Mouse (Mus musculus) heart, adult 18-20 months (tissue): Measurements from ENCODE around the gene Rpusd3. TPM values are rescaled to one million over a fixed set of nuclear protein-coding genes. Genes with fewer than 3 reads are reported as not detected.

ENCODE experiments used
- DNase-seq, 2 experiments: peaks; one replicate each; pipeline ENCODE4 v3.0.0; 2021 to 2022; ENCODE audit warnings: mixed read lengths in 1 of 2
- long read RNA-seq, 2 experiments: library from polyadenylated mRNA; stranded (forward); transcript quantifications; one replicate each; pipeline ENCODE4 v2.0.0; 2021
- total RNA-seq, 2 experiments: library from RNA; stranded (reverse); gene quantifications; 2 replicates each; pipeline ENCODE4 v1.2.3; 2021

Gene Rpusd3
- total RNA-seq: 10 to 100 TPM; 11.3 to 13.0 TPM
- long read RNA-seq, experiment 1, transcript Rpusd3-202 (9 exons, 1,269 nt): major isoform, 5 of 7 reads
- long read RNA-seq, experiment 1, partial matches to known transcripts: 0 of 7 reads
- long read RNA-seq, experiment 1, other reads (novel, unspliced or antisense): 0 of 7 reads
- long read RNA-seq, experiment 2, partial matches to known transcripts: 0 of 4 reads
- long read RNA-seq, experiment 2, other reads (novel, unspliced or antisense): 0 of 4 reads

DNA sequence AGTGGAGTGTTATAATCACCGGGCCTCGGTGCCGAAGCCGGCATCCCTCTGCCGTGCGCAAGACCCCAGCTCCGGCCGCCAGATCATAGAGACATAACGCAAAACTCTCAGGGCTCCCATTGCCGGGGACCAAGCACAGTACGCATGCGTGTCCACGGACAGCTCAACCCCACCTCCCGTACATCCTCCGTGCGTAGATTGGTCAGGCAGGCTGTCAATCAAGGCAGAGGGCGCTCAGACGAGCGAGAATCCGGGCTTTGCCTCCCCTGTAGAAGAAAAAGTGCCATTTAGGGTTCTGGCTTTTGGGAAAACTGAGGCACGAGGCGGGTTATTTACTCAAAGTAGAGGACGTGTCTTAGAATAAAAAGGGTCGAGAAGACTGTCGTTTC is at the start of gene Rpusd3:
Rpusd3 (minus strand) TSS at position 142 of the 389 bp plus-strand sequence.
- peak; percentile 99 to 100 for DNase-seq

DNA sequence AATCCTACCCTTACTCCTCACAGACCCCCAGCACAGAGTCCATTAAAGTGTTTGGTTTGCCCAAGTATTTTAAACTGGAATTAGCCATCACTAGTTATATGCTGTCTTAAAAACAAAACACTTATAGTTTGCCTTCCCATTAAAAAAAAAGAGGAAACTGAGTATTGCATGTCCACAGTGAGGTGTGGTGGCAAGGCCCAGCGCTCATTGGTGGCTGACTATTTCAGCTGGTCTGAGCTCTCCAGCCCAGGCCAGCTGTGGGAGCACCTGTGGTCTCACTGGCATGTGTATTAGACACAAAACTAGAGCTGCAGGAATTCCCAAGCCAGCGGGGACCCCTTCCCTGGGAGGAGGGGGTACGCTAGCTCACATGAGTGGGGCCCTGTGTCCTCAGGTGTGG is 49.4 kb upstream of the Rpusd3 start:
- no peak for DNase-seq

DNA sequence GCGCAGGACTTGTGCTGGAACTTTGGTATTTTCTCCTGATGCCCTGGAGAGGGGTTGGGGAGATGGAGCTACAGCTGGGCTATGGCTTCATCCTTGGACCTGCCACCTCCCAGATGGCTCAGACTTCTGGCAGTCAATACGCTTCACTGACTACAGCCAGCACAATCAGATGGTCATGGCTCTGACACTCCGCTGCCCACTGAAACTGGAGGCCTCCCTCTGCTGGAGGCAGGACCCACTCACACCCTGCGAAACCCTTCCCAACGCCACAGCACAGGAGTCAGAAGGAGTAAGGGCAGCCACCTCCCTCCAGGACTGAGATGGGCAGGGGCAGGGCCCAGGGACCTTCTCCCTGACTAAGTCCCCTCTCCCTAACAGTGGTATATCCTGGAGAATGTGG is 46.5 kb upstream of the Rpusd3 start:
- no peak for DNase-seq

DNA sequence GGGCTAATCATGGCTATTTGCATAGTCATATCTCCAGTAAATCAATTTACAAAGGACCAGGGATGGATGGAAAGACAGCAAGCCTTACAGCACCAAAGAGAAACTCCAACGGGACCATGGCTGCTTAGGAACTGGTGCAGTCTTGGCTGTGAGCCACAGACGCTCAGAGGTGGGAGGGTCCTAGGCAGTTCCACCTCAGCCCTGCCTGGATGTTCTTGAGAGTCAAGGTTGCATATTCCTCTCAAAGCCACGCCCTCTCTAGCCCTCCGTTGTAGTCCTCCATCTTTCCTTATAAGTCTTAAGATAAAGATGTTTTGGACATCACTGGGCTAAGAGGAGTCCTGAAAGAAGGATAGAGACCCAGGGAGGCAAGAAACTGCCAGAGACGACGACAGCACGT is 44.9 kb upstream of the Rpusd3 start:
- DNase-seq: no peak

DNA sequence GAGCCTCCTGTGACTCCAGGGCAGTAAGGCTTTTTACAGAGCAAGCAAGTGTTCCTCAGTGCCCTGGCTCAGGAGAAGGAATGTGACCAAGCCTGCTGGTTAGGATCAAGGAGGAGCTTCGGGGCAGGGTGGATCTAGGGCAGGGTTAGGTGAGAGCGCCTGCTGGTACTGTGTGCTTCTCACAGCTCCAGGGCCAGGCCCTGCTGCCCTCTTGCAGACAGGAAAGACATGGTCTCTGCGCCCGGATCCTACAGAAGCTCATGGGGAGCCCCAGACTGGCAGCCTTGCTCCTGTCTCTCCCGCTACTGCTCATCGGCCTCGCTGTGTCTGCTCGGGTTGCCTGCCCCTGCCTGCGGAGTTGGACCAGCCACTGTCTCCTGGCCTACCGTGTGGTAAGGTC is 39.5 kb upstream of the Rpusd3 start:
- no peak for DNase-seq

DNA sequence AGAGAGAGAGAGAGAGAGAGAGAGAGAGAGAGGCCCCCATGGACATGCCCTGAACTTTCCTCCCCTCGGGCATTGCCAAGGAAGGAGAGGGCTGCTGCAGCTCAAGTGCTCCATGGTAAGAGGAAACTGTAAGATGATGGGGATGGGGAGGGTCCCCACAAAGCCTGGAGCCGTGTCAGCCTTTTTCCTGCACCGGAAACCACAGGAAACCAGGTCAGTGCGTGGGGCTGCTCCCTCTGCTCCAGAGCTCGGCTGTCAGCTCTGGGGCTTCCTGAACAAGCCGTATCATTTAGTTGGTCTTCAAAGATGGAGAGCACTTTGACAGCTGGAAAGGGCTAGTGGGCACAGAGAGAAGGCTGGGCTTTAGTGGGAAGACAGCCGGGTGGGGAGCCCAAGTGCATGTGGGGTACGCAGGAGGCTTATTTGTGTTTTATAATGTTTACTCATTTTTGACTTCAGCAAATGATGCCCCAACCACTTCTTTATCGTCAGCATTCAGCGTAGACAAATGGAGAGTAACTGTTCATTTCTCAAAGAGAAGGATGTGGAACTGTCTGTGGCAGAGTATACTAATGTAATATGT is 38.9 kb upstream of the Rpusd3 start, which contains the start of gene Il17re:
Il17re (plus strand) TSS at position 533 of the 583 bp plus-strand sequence.
- DNase-seq: no peak

DNA sequence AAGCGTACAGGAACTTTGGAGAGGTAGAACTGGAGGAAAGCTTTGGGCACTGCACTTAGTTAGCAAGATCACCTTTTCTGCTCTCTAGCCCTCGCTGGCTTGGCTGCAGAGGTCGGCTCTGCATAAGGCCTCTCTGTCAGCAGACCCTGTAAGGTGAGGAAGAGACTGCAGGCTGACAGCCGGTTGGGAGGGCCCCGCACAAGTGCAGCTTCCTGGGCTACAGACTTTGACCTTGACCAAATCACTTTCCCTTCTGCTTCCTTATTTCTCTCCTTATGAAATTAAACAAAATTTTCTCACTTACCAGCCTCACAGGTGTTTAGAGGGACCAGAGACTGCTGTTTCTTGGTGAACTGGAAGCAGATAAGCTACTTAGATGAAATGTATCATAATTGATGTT is 35.9 kb upstream of the Rpusd3 start:
- no peak for DNase-seq

DNA sequence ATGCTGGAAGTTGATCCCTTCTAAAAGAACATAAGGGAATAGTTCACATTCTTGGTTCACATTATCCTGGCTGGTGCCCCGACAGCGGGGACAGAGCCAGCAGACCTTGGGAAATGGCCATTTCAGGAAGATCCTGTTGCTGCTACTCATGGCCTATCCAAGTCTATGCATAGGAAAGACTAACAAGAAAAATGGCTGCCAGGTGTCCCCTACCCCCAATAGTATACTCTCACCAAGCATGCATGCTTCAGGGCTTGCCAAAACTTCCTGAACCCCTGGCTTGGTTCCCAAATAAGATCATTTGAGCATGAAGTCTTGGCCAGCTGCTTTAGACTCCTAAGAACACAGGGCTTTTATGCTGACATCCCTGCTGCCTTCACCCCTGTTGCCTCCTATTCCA is 32.7 kb upstream of the Rpusd3 start:
- peak in 1 of 2 experiments; percentile 17 for DNase-seq

DNA sequence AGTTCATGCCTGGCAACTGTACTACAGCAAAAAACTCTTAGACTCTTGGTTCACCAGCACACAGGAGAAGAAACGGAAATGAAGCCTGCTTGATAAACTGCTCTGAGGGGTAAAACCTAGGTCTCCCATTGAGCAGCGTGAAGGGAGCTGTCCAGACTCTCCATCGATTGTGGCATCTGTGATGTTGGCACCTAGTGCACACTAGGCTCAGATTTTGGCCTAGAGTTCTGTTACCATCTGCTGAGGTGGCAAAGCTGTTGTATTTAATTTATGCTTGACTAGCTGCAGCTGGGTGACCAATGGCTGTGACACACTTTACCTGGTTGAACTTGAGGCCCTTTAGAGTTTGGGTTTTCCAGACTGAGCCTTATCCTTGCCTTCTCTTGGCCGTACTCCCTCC is 28.5 kb upstream of the Rpusd3 start:
- DNase-seq: no peak

DNA sequence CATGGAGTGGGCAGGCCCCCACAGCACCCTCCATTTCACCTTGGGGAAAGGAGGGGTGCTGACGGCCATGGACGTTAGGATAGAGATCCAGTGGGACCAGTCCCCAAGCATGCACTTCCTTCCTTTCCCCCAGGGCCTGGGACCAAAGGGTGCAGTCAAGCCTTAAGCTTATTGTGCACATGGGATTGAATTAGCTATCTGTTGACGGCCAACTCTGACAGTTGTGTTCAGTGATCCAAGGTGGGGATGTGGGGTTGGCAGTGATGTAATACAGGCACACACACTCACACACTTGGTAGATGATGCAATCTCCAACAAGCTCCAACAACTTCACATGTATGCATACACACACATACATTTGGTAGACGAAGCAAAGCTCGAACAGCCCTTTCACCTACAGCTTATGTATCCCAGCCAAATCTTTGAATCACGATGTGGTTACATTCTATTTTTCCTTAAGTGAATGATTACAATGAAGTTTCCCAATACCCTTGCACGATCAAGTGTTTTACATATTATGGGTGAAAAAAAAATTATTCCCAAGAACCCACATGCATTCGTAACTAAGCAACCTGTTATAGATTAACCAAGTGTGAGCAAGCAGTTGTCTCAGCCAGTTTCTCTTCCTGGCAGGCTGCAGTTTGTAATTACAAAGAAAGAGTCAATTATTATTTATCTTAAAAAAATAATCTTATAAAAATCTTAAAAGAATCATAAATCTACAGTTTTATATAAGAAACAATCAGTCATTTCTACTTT is 25.2 kb upstream of the Rpusd3 start:
- DNase-seq: no peak

DNA sequence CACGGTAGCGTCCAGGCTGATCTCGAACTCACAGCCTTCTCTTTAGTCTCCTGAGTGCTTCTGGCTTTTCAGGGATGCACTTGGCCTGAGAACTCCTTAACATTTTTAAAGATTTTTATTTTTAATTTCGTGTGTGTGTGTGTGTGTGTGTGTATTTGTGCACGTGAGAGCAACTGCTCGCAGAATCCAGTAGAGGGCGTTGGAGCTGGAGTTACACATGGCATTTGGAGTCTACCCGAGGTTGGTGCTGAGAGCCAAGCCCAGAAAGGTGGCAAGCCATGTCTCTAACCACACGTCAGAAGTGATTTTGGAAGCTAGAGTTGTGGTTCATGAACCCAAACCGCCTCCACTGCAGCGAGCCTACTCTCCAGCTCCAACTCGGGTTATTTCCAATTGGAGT is 24.0 kb upstream of the Rpusd3 start:
- DNase-seq: peak in 1 of 2 experiments; percentile 7

DNA sequence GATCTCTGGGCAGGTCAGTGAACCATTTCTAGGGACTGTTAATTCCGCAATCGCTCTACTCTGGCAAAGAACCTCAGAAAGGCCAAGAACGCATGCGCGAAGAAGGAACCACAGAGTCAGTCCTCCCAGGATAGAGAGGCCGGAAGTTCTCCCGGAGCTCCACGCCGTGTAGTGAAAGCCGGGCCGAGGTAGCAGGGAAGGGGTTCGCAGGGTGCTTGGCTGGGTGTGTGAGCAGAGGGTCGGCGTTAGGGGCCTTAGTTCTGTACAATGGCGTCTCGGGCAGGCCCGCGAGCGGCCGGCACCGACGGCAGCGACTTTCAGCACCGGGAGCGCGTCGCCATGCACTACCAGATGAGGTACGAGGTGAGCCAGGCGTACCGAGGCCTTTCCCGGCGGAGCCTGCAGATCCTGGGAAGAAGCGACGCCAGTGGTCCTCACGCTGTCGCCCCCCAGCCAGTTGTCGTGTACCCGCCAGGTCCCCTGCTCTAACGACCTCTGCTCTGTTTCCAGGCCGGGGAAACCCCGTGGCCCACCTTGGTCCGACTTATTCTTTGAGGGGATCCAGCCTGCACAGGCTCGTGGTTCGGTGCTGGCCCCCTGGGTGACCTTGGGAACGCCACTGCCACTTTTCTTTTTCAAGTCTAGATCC is 23.4 kb upstream of the Rpusd3 start, which contains the start of gene Jagn1:
Jagn1 (plus strand) TSS at position 128 of the 649 bp plus-strand sequence.
- peak; percentile 94 to 98 for DNase-seq

DNA sequence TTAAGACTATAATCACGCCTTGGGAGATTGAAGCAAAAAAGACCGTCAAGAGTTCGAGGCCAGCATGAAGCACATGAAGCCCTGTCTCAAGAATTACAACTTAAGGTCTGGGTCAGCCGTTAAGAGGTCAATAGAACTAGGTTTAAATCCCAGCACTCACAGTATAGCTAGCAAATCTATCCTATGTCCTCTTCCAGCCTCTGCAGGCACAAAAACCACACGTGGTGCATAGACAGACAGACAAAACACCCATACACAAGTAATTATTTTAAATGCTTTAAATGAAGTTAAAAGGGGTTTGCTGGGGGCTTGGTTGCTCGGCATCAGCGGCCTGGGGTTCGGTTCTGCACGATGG is 22.9 kb upstream of the Rpusd3 start:
- no peak for DNase-seq

DNA sequence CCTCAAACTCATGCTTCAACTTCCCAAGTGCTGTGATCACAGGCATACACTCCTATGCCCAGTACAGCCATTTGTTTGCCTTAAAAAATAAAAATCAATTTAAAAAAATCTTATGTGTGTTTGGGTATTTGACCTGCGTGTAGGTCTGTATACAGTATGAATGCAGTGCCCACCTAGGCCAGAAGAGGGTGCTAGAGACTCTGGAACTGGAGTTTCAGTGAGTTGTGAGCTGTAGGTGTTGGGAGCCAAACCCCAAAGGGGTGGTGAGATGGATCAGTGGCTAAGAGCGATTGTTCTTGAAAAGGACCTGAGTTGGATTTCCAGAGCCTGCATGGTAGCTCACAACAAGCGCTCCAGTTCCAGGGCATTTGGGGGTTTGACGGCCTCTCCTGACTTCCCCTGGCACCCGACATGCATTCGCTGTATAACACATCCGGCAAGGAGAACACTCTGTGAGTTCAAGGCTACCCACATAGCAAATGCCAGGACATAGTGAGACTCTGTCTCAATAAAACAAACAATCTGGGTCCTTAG is 22.1 kb upstream of the Rpusd3 start:
- peak; percentile 58 to 86 for DNase-seq

DNA sequence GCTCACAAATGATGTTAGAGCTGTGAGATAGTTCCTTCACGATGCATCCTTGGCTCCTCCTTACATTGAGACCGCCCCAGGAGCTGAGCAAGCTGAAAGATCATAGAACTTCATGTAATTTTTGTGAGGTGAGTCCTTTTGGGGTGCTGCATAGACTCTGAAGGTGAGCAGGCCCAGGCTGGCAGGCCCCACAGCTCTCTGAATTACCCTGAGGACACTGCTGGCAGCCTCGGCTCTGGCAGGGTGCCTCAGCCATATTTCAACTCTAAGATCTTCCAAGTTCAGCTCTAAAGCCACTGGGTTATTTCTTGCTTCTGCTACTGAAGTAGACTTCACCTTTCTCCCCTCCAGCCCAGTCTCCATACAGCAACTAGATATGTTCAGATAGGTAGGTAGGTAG is 21.5 kb upstream of the Rpusd3 start:
- DNase-seq: no peak

DNA sequence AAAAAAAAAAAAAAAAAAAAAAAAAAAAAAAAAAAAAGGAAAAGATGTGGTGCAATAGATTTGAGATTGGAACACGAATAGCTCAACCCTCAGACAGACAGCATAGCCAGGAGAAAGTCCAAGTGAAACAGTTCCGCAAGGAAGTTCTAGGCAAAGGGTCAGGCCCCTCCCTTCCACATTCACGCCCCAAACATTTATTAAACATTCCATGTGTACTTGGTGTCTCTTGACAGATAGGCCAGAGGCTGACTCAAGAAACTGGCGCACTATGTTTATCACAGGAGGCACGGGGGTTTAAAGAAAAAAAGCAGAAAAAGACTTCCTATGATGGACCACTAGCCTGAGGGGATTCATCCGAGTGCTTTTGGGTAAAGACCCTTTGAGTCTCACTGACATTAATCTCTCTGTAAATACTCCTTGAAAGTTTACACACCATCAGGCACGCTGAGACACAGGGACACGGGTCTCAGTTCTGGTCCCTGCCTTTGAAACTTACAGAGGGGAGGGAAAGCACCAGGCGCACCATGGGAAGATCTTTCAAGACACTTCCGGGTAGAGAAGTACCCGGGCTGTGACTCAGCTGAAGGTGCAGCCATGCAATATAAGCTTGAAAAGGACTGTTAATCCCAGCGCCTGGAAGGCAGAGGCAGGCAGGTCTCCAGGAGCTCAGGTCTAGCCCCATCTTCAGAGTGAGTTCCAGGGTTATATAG is 19.7 kb upstream of the Rpusd3 start:
- no peak for DNase-seq

DNA sequence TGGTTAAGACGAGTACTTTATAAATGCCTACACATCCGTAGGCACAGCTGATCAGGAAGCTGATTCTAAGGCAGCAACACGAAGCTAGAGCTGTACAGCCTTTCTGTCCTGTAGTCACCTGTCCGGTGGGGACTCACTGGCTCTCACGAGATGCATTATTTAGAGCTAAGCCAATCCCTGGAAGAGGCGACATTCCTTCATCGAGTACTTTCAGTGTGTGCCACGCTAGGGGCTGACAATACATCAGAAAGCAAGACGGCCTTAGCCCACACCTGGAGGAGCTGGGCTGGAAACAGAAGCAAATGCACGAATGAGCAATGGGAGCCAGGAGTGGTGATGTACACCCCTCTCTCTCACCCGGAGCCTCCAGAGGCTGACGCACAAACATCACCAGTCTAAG is 18.0 kb upstream of the Rpusd3 start:
- no peak for DNase-seq

DNA sequence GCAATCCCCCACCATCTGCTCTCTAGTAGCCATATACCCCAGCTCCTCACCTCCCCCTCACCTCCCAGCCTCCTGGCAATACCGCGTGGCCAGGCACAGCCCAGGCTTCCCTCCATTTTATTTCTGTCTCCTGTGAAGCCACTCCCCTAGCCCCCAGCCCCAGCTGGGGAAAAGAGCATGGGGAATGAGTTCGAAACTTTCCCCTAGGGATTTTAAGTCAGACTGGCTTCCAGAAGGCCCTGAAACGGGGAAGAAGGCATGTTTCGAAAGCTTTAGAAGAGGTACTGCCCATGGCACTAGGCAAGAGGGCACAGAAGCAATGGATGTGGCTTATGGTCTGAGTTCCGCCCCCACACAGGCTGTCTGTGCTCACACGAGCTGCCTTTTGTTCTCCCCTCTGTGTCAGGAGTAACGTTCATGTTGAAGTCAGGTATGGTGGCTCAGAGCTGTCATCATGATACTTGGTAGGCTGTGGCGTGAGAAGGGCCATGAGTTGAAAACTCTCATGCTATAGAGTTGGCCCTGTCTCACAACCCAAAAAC is 16.6 kb upstream of the Rpusd3 start, which contains the start of gene Cidec:
Cidec (minus strand) TSS at position 97 of the 542 bp plus-strand sequence.
- no peak for DNase-seq

DNA sequence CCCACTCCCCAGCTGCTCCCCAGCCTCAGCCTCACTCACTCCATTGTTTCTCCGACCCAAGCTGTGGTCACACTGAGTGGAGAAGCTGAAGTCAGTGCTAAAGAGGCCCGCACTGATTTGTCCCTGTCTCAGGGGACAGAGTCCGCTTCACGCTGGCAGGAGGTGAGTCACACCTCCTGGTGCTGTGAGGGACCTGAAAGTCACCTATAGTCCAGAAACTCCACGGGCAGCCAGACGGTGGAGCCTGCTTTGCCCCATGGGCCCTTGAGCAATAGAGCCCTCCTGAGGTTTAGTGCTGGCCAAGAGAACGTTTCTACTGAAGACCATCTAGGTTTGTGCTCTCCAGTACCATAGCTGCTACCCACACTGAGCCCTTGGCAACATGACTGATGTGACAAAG is 15.6 kb upstream of the Rpusd3 start:
- no peak for DNase-seq

DNA sequence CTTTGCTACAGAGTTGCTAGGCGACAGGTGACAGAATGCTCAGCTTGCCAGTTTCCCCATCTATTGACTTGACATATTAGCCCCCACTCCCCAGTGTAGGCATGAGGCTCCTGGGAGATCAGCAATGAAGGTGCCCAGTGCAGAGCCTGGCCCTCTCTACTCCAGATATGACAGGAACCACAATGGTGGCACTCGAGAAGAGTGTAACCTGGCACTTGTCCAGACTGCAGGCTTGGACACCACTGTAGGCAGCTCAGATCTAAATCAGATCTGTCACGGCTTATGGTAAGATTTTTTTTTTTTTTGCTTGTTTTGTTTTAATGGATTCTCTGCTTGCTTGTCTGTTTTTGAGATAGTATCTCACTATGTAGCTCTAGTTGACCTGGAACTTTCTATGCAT is 14.5 kb upstream of the Rpusd3 start:
- DNase-seq: no peak

DNA sequence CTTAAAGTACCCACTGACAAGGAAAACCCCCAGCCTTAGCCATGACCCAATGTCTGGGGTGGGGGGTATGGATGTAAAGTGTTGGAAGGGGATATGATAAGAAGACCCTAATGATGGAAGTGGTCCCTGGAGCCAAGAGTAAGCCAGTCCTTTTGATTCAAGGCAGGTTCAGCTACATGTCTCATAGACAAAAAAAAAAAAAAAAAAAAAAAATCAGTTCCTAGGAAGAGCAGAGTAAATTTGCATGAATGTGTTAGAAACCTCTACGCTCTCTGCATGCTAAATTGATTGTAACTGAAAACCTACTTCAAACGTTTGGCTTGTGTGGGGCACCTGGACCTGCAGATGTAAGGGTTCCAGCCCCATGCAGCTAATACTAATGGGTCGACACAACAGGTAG is 12.7 kb upstream of the Rpusd3 start:
- no peak for DNase-seq

DNA sequence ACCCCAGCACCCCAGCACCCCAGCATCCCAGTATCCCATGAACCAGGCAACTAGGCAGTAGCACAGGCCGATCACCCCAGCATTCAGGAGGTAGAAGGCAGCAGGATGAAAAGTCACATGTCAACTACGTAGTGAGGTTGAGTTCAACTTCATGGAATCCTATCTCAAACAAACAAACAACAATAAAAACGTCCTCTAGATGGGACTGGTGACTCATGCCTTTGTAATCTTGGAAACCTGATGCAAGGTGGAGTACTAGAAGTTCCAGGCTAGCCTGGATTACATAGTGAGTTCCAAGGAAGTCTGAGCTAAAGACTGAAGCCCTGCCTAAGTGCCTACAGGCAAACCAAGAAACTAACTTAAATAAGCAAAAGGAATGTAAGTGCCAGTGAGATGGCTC is 11.7 kb upstream of the Rpusd3 start:
- no peak for DNase-seq
